Mouse (Mus musculus) midbrain, embryonic 11.5 days (tissue): Measurements from ENCODE around the gene Snx9. TPM values are rescaled to one million over a fixed set of nuclear protein-coding genes. Genes with fewer than 3 reads are reported as not detected.

Experiments used
- ATAC-seq: fragments of 200-750 bp; cut with Nextera tagmentation; 2 replicates; pipeline ENCODE4 v1.8.0; 2017; ENCODE audit warnings: moderate TSS enrichment, moderate library complexity; ENCODE audit not compliant: low FRiP score
- DNase-seq: peaks from one replicate; pipeline ENCODE4 v3.0.0; 2015; ENCODE audit warnings: low spot score; ENCODE audit errors: missing footprints
- H3K27ac ChIP-seq: fragments of 300-500 bp; sonication (generic); 2 replicates; pipeline ENCODE4 v1.5.1; 2014; ENCODE audit warnings: low read depth, low read length
- H3K27me3 ChIP-seq: fragments of 300-500 bp; sonication (generic); 2 replicates; pipeline ENCODE4 v1.6.1; 2014; ENCODE audit warnings: mild to moderate bottlenecking, low read length, moderate library complexity, mixed read lengths; ENCODE audit not compliant: control insufficient read depth, insufficient read depth
- H3K36me3 ChIP-seq: fragments of 300-500 bp; sonication (generic); 2 replicates; pipeline ENCODE4 v1.6.1; 2014; ENCODE audit warnings: mild to moderate bottlenecking, low read length, moderate library complexity, mixed read lengths; ENCODE audit not compliant: control insufficient read depth, insufficient read depth
- H3K4me1 ChIP-seq: fragments of 300-500 bp; sonication (generic); 2 replicates; pipeline ENCODE4 v1.6.1; 2014; ENCODE audit warnings: low read length; ENCODE audit not compliant: control insufficient read depth, insufficient read depth
- H3K4me2 ChIP-seq: fragments of 300-500 bp; sonication (generic); 2 replicates; pipeline ENCODE4 v1.6.1; 2014; ENCODE audit warnings: mild to moderate bottlenecking, moderate library complexity
- H3K4me3 ChIP-seq: fragments of 300-500 bp; sonication (generic); 2 replicates; pipeline ENCODE4 v1.5.1; 2014; ENCODE audit warnings: low read depth, low read length
- H3K9ac ChIP-seq: fragments of 300-500 bp; sonication (generic); 2 replicates; pipeline ENCODE4 v1.6.1; 2014; ENCODE audit warnings: low read length
- H3K9me3 ChIP-seq: fragments of 300-500 bp; sonication (generic); 2 replicates; pipeline ENCODE4 v1.6.1; 2016; ENCODE audit warnings: low read length; ENCODE audit not compliant: control insufficient read depth
- WGBS: fragments of 180-500 bp; shearing (Covaris S2); extraction: QIAGEN DNeasy Blood & Tissue Kit; methylation state at CpG from one replicate; pipeline ENCODE4 v1.1.7; 2014; 5-methylcytosine and 5-hydroxymethylcytosine counted together
- polyA plus RNA-seq: library from polyadenylated mRNA; unstranded; fragments of >200 nt; fragmentation: Nextera tagmentation; extraction: Ambion mirVana; gene quantifications from 2 replicates; pipeline ENCODE4 v1.2.1, GENCODE M21; 2014

Gene Snx9
- polyA plus RNA-seq, 1 experiment from 2014 or later = 21.7 TPM

GRCm38 (mm10) chr17:5805151-5805834 lies 35.8 kb upstream of the Snx9 start:
- no peak overlapping the region for H3K4me3 ChIP-seq
- no peaks in the 10 kb centered on the region for H3K27me3 ChIP-seq
- no peaks in the 10 kb centered on the region; the same call in 1 of the 2 replicates for H3K9me3 ChIP-seq
- no peak overlapping the region for H3K27ac ChIP-seq
- H3K9ac ChIP-seq = no peak overlapping the region
- no peaks in the 10 kb centered on the region for H3K36me3 ChIP-seq
- DNase-seq (no peak), ATAC-seq (no peak)
- H3K4me2 ChIP-seq = no peak overlapping the region
- 80% methylated on average over 7 of the region's 7 CpGs for WGBS
- H3K4me1 ChIP-seq = no peaks in the 10 kb centered on the region

GRCm38 (mm10) chr17:5805935-5806334 lies 35.2 kb upstream of the Snx9 start:
- ATAC-seq (no peak), DNase-seq (no peak)
- Histone ChIP-seq H3K4me1 (no peaks in the 10 kb centered on the region), H3K27ac (no peak overlapping the region), H3K9me3 (no peaks in the 10 kb centered on the region; the same call in 1 of the 2 replicates), H3K36me3 (no peaks in the 10 kb centered on the region), H3K4me3 (no peak overlapping the region), H3K27me3 (no peaks in the 10 kb centered on the region), H3K9ac (no peak overlapping the region), H3K4me2 (no peak overlapping the region)
- WGBS = 80% methylated on average over 2 of the region's 2 CpGs

GRCm38 (mm10) chr17:5806823-5807222 lies 34.3 kb upstream of the Snx9 start:
- no peaks in the 10 kb centered on the region for H3K27me3 ChIP-seq
- no peak for ATAC-seq
- H3K4me1 ChIP-seq = no peaks in the 10 kb centered on the region
- no peaks in the 10 kb centered on the region for H3K36me3 ChIP-seq
- no peak overlapping the region for H3K4me2 ChIP-seq
- 83% methylated on average over 2 of the region's 2 CpGs for WGBS
- no peaks in the 10 kb centered on the region; the same call in 1 of the 2 replicates for H3K9me3 ChIP-seq
- no peak overlapping the region for H3K4me3 ChIP-seq
- DNase-seq = no peak
- H3K27ac ChIP-seq = no peak overlapping the region
- H3K9ac ChIP-seq = no peak overlapping the region

- H3K9me3 ChIP-seq = no peaks in the 10 kb centered on the region; the same call in 1 of the 2 replicates
- no peak overlapping the region for H3K4me3 ChIP-seq
- H3K27ac ChIP-seq = no peak overlapping the region
- H3K4me2 ChIP-seq = no peak overlapping the region
- no peaks in the 10 kb centered on the region for H3K36me3 ChIP-seq
- no peak overlapping the region for H3K9ac ChIP-seq
- no peaks in the 10 kb centered on the region for H3K27me3 ChIP-seq
- DNase-seq (no peak), ATAC-seq (no peak)
- no peaks in the 10 kb centered on the region for H3K4me1 ChIP-seq
- WGBS = 76% methylated on average over 3 of the region's 3 CpGs
These were observed 33.2 kb upstream of the Snx9 start for GRCm38 (mm10) chr17:5807847-5808386.

GRCm38 (mm10) chr17:5813863-5814640 lies 27.1 kb upstream of the Snx9 start:
- Histone ChIP-seq H3K9me3 (no peaks in the 10 kb centered on the region; the same call in 1 of the 2 replicates), H3K4me1 (no peaks in the 10 kb centered on the region), H3K4me3 (no peak overlapping the region), H3K36me3 (no peaks in the 10 kb centered on the region), H3K9ac (no peak overlapping the region), H3K27me3 (no peaks in the 10 kb centered on the region), H3K4me2 (no peak overlapping the region), H3K27ac (no peak overlapping the region)
- no peak for ATAC-seq
- 73% methylated on average over 8 of the region's 8 CpGs for WGBS
- no peak for DNase-seq

GRCm38 (mm10) chr17:5814641-5814920 lies 26.5 kb upstream of the Snx9 start:
- H3K36me3 ChIP-seq = no peaks in the 10 kb centered on the region
- WGBS = 74% methylated on average over 1 of the region's 1 CpGs

GRCm38 (mm10) chr17:5817871-5818270 lies 23.3 kb upstream of the Snx9 start:
- ATAC-seq = no peak
- WGBS = 94% methylated on average over 2 of the region's 2 CpGs
- Histone ChIP-seq H3K36me3 (no peaks in the 10 kb centered on the region), H3K9me3 (no peaks in the 10 kb centered on the region), H3K27ac (no peak overlapping the region), H3K27me3 (no peaks in the 10 kb centered on the region), H3K4me3 (no peak overlapping the region), H3K4me2 (no peak overlapping the region), H3K9ac (no peak overlapping the region), H3K4me1 (peaks cover 6% of the 10 kb centered on the region; the same call in 1 of the 2 replicates)
- peak; percentile 68 for DNase-seq

More at GRCm38 (mm10) chr17:5814641-5814920, 26.5 kb upstream of the Snx9 start:
- Histone ChIP-seq H3K9ac (no peak overlapping the region), H3K4me3 (no peak overlapping the region), H3K27me3 (no peaks in the 10 kb centered on the region), H3K4me1 (peaks cover under 1% of the 10 kb centered on the region; the same call in 1 of the 2 replicates), H3K27ac (no peak overlapping the region), H3K4me2 (no peak overlapping the region), H3K9me3 (no peaks in the 10 kb centered on the region; the same call in 1 of the 2 replicates)
- ATAC-seq = no peak
- DNase-seq = no peak

GRCm38 (mm10) chr17:5819105-5819504 lies 22.0 kb upstream of the Snx9 start:
- DNase-seq (peak; percentile 72), ATAC-seq (no peak)
- H3K9ac ChIP-seq = no peak overlapping the region
- H3K4me2 ChIP-seq = no peak overlapping the region
- no peak overlapping the region for H3K27ac ChIP-seq
- no peaks in the 10 kb centered on the region for H3K36me3 ChIP-seq
- no peak overlapping the region for H3K4me3 ChIP-seq
- H3K27me3 ChIP-seq = no peaks in the 10 kb centered on the region
- H3K4me1 ChIP-seq = peaks cover 6% of the 10 kb centered on the region; the same call in 1 of the 2 replicates
- H3K9me3 ChIP-seq = no peaks in the 10 kb centered on the region
- WGBS = 76% methylated on average over 6 of the region's 6 CpGs

GRCm38 (mm10) chr17:5819799-5820201 lies 21.3 kb upstream of the Snx9 start:
- H3K4me3 ChIP-seq = no peak overlapping the region
- DNase-seq (peak; percentile 82), ATAC-seq (no peak)
- H3K36me3 ChIP-seq = no peaks in the 10 kb centered on the region
- no peak overlapping the region for H3K9ac ChIP-seq
- WGBS = 23% methylated on average over 9 of the region's 9 CpGs
- no peak overlapping the region for H3K4me2 ChIP-seq
- peaks cover 6% of the 10 kb centered on the region; the same call in 1 of the 2 replicates for H3K4me1 ChIP-seq
- H3K27me3 ChIP-seq = no peaks in the 10 kb centered on the region
- H3K9me3 ChIP-seq = no peaks in the 10 kb centered on the region
- H3K27ac ChIP-seq = no peak overlapping the region
